Mouse (Mus musculus): ENCODE measurements around the gene Sh2d1b2. TPM values are rescaled to one million over a fixed set of nuclear protein-coding genes. Genes with fewer than 3 reads are reported as not detected.
"Not testable (repeated sequence)": the region's sequence is repeated elsewhere in the genome, so short reads cannot be mapped to it uniquely, and the experiment has no call there.

Gene Sh2d1b2
- polyA plus RNA-seq (2012; rRNA removed) = 0.03 TPM in 1 of 2 replicates, not detected in the other

DNA sequence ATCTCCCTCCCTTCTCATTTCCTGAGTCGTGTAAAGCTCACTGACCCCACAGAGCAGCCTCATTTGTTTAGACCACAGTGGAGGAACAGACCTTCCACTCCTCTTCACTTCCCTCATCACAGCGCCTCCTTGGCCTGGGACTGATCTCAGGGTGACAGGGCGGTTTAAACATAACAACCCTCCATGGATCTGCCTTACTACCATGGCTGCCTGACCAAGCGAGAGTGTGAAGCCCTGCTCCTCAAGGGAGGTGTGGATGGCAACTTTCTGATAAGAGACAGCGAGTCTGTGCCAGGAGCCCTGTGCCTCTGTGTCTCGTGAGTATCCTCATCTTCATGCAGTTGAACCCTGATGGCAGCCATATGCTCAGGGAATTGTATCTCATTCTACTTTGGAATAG is at the start of gene Sh2d1b2:
Gene Sh2d1b2 (plus strand): TSS at position 62 of the 400 bp plus-strand sequence.
- not testable (repeated sequence) for DNase-seq (ENCODE audit: low spot score)

DNA sequence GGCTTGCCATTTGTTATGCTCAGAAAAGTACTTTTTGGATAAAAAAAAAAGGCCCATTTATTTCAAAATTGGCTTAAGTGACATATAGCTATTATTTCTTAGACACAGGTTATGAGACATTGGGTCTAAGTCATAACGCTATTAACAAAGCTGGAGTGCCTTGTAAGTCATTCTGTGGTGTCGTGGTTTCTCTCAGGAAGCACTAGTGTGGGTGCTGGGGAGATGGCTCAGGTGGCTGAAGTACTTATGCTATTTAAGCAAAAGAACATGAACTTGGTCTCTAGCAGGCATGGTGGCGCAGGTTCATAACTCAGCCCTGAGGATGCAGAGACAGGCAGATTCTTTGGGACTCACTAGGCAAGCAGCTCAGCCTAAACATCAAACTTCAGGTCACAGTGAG is 47.4 kb upstream of the Sh2d1b2 start:
- no peak for DNase-seq (ENCODE audit: low spot score)

DNA sequence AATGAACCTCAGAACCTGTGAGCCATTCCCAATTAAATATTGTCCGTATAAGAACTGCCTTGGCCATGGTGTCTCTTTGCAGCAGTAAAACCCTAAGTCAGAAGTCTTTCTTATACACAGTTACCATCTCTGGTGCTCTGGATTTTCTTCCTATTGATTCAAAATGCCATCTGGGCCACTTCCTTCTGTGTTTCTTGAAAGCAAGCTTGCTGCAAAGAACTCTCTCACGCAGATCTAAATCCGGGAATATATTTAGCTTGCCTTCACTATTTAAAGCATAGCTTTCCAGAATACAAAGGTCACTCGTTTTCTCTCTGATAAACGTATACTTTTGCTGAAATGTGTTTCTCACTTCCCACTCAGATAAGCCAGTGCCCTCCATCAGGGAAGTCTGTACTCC is 46.0 kb upstream of the Sh2d1b2 start:
- no peak for DNase-seq (ENCODE audit: low spot score)

GRCm38 (mm10) chr1:170188601-170189000 is 43.9 kb upstream of the Sh2d1b2 start:
- DNase-seq (ENCODE audit: low spot score) = no peak

- DNase-seq (ENCODE audit: low spot score) = no peak
Measured at GRCm38 (mm10) chr1:170190225-170190624, 42.3 kb upstream of the Sh2d1b2 start.

GRCm38 (mm10) chr1:170191925-170192324 is 40.6 kb upstream of the Sh2d1b2 start:
- no peak for DNase-seq (ENCODE audit: low spot score)

DNA sequence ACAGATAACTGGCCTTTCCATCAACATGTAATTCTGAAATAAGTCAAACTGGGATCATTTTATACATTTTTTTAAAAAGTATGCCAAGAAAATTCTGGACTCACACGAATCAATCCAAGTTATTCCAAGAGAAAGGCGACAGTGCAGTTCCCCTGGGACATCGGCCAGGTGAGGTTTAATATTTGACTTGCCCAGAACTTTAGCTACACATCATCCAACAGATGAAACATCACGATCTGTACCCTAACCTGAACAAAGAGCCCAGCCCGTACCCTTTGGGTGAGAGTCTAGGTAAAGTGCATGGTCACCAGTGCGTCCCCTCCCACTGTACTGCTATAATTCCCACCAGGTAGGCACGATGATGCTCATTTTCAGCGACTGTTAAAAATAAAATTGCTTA is 36.3 kb upstream of the Sh2d1b2 start:
- no peak for DNase-seq (ENCODE audit: low spot score)

DNA sequence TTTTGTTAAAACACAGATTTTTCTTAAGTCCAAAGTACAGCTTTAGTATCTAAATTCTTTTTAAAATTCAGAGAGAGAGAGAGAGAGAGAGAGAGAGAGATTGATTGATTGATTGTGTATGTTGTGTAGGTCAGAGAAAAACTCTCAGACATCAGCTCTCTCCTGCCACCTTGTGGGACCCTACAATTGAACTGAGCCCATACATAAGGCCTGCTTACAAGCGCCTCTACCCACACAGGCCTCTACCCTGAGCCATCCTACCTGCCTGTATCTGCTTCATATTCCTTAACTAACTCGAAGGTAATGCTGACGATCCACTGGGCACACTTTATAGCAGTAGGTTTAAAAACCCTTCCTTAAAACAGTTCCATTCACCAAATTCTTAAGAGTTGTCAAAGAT is 32.2 kb upstream of the Sh2d1b2 start:
- DNase-seq (ENCODE audit: low spot score) = no peak

- no peak for DNase-seq (ENCODE audit: low spot score)
Measured at GRCm38 (mm10) chr1:170206395-170206794, 26.2 kb upstream of the Sh2d1b2 start.

GRCm38 (mm10) chr1:170213181-170213879 is 19.2 kb upstream of the Sh2d1b2 start:
- DNase-seq (ENCODE audit: low spot score) = no peak

GRCm38 (mm10) chr1:170214383-170214756 is 18.2 kb upstream of the Sh2d1b2 start:
- DNase-seq (ENCODE audit: low spot score) = no peak

DNA sequence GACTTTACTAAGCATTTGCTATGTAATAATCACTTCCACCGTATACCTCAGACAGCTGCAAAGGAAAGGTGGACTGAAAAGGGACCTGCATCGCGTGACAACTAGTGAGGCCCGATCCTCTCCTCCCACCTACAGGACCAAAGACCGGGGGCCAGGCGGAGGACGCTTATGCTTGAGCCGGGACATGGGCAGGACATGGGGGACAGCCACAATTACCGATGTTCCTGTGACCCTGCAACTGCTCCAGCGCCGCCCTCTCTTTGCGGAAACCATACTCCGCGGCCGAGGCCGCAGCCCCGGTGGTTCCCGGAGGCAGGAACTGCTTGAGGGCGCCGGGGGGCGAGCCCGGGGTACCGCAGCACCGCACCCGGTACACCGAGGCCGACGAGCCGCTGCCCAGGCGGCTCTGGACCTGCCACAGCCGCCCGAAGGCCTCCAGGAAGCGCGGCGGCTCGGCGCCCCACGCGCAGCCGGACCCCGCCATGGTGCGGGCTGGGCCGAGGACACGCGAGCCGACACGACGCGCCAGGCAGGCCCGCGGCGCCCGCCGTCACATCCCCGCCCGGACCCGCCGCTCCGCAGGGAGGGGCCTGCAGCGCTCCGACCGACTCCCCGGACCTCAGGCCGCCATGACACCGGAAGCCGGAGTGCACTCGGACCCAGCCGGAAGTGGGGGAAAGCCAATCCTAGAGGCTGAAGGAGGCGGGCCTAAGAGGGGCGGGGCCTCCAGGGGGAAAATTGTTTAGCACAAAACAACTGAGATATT is 17.6 kb upstream of the Sh2d1b2 start, which contains the start of gene Uhmk1:
Gene Uhmk1 (minus strand): TSS at position 641 of the 766 bp plus-strand sequence.
- peak; percentile 81 for DNase-seq (ENCODE audit: low spot score)

- no peak for DNase-seq (ENCODE audit: low spot score)
Measured at GRCm38 (mm10) chr1:170215590-170215989, 17.0 kb upstream of the Sh2d1b2 start.

GRCm38 (mm10) chr1:170218091-170218884 is 14.3 kb upstream of the Sh2d1b2 start:
- no peak for DNase-seq (ENCODE audit: low spot score)

GRCm38 (mm10) chr1:170220351-170220750 is 12.2 kb upstream of the Sh2d1b2 start:
- no peak for DNase-seq (ENCODE audit: low spot score)

DNA sequence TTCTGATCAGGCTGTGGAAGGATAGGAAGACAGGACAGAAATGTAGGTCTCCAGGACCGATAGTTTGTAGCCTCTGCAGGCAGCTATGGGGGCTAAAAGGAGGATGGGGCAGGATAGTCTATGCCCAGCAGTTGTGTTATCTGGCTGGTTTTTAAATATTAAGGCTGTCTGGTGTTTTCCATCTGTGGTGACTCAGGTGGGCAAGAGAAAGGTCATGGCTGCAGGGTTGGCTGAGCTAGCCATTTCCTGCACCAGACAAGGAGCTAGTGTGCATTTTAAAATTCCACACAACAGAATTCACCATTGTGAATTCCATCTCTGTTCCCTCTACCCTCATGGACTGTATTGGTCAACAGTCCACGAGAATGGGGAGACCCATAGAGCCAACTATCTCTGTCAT is 9.3 kb upstream of the Sh2d1b2 start:
- no peak for DNase-seq (ENCODE audit: low spot score)

DNA sequence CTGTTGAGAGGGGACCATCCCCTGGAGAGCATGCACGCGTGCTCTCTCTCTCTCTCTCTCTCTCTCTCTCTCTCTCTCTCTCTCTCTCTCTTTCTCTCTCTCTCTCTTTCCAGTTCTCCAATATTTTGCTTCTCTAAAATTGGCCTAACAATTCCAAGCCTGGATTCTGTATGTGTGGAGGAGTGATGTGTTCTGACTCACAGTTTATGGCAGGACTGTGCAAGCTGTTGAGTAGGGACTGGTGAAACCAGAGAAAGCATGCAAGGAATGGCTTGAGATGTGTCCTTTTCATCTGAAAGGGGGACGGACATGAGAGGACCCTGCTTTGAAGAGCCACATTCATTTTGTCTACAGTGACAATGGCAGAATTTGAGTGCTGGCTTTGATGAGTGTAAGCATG is 12.5 kb downstream of the Sh2d1b2 start:
- DNase-seq (ENCODE audit: low spot score) = no peak

DNA sequence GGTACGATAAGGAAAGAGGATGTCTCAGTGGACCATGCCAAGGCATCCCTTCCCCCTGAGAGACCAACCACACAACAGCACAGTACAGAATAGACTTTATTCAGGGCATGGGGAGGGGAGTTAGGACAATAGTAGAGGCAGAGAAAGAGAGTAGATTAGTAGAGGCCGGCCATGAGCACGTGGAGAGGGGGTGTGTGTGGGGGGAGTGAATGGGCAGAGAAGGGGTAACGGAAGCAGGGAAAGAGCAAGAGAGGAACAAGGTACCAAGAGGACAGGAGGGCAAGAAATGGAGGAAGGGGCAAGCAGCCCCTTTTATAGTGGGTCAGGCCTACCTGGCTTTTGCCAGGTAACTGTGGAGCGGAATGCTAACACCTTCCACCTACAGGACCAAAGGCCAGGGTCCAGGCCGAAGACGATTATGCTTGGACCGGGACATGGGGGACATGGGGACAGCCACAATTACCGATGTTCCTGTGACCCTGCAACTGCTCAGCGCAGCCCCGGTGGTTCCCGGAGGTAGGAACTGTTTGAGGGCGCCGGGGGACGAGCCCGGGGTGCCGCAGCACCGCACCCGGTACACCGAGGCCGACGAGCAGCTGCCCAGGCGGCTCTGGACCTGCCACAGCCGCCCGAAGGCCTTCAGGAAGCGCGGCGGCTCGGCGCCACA is 22.5 kb downstream of the Sh2d1b2 start:
- DNase-seq (ENCODE audit: low spot score) = no peak

GRCm38 (mm10) chr1:170255560-170255910 is 23.0 kb downstream of the Sh2d1b2 start:
- DNase-seq (ENCODE audit: low spot score) = peak; percentile 72

- DNase-seq (ENCODE audit: low spot score) = no peak
Measured at GRCm38 (mm10) chr1:170270281-170270680, 37.7 kb downstream of the Sh2d1b2 start.

- DNase-seq (ENCODE audit: low spot score) = no peak
Measured at GRCm38 (mm10) chr1:170270696-170271095, 38.1 kb downstream of the Sh2d1b2 start.

DNA sequence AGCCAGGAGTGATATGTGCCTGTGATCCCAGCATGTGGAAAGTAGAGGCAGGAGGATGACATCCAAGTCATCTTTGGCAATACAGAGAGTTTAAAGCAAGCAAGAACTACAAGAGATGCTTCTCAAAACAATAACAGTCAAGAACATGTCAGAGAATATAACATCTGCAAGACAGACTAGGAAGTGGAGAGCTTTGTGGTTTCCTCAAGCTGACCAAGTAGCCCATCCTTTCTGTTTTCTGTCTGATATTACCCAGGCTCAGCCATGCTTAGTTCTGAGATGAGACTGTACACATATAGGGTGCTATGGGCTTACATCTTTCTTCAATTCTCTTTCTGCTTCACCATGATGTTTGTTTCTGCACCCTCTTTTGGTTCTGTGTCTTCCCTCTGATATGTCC is 40.7 kb downstream of the Sh2d1b2 start:
- no peak for DNase-seq (ENCODE audit: low spot score)
